Mouse (Mus musculus) embryo, embryonic 10.5 days (tissue): ENCODE data around the gene Prune1.

Experiments used
- DNase-seq: peaks from one replicate; pipeline ENCODE4 v3.0.0-alpha.2; 2015; ENCODE audit warnings: low spot score

Gene Prune1

GRCm38 (mm10) chr3:95210585-95210984 lies 71.3 kb downstream of the Prune1 start:
- no peak for DNase-seq

- DNase-seq = no peak
These were observed 73.6 kb downstream of the Prune1 start for GRCm38 (mm10) chr3:95208286-95208685.

- no peak for DNase-seq
These were observed 78.0 kb downstream of the Prune1 start for GRCm38 (mm10) chr3:95203880-95204279.
